Mouse (Mus musculus) forebrain, postnatal 0 days (tissue): Measurements from ENCODE around the gene Gabarapl2. TPM values are rescaled to one million over a fixed set of nuclear protein-coding genes. Genes with fewer than 3 reads are reported as not detected.

ENCODE experiments used
- ATAC-seq: fragments of 200-750 bp; cut with Nextera tagmentation; 2 replicates; pipeline ENCODE4 v1.8.0; 2017; ENCODE audit warnings: mild to moderate bottlenecking, moderate library complexity
- DNase-seq: peaks from one replicate; pipeline ENCODE4 v3.0.0-alpha.2; 2015
- H3K27ac ChIP-seq: fragments of 300-500 bp; sonication (generic); 2 replicates; pipeline ENCODE4 v1.5.1; 2014; ENCODE audit warnings: low read depth, mild to moderate bottlenecking, antibody characterized with exemption, low read length, moderate library complexity, mixed read lengths
- H3K27me3 ChIP-seq: fragments of 300-500 bp; sonication (generic); 2 replicates; pipeline ENCODE4 v1.6.1; 2014; ENCODE audit warnings: mild to moderate bottlenecking, low read length, mixed read lengths; ENCODE audit not compliant: insufficient read depth
- H3K36me3 ChIP-seq: fragments of 300-500 bp; sonication (generic); 2 replicates; pipeline ENCODE4 v1.6.1; 2014; ENCODE audit warnings: mild to moderate bottlenecking, moderate library complexity; ENCODE audit not compliant: insufficient read depth
- H3K4me1 ChIP-seq: fragments of 300-500 bp; sonication (generic); 2 replicates; pipeline ENCODE4 v1.6.1; 2014; ENCODE audit warnings: antibody characterized with exemption; ENCODE audit not compliant: insufficient read depth
- H3K4me2 ChIP-seq: fragments of 300-500 bp; sonication (generic); 2 replicates; pipeline ENCODE4 v1.6.1; 2014; ENCODE audit warnings: low read depth, mild to moderate bottlenecking, moderate library complexity
- H3K4me3 ChIP-seq: fragments of 300-500 bp; sonication (generic); 2 replicates; pipeline ENCODE4 v1.5.1; 2014; ENCODE audit warnings: low read depth, low read length, mixed read lengths
- H3K9ac ChIP-seq: fragments of 300-500 bp; sonication (generic); 2 replicates; pipeline ENCODE4 v1.6.1; 2014; ENCODE audit warnings: mild to moderate bottlenecking
- H3K9me3 ChIP-seq: fragments of 300-500 bp; sonication (generic); 2 replicates; pipeline ENCODE4 v1.6.1; 2016; ENCODE audit warnings: low read length
- CTCF ChIP-seq: sonication (generic); IDR thresholded peaks from 2 replicates; pipeline ENCODE4 v1.5.1; 2016; ENCODE audit warnings: antibody characterized with exemption, control low read depth, low read depth
- WGBS: fragments of 180-500 bp; shearing (Covaris S2); extraction: QIAGEN DNeasy Blood & Tissue Kit; methylation state at CpG from one replicate; pipeline ENCODE4 v1.1.7; 2014; 5-methylcytosine and 5-hydroxymethylcytosine counted together
- polyA plus RNA-seq: library from polyadenylated mRNA; unstranded; fragments of >200 nt; fragmentation: Nextera tagmentation; extraction: Ambion mirVana; gene quantifications from 2 replicates; pipeline ENCODE4 v1.2.1, GENCODE M21; 2015
- total RNA-seq: library from RNA; depleted of rRNA; stranded (reverse); fragments of >200 nt; gene quantifications from 2 replicates; pipeline ENCODE4 v1.2.3, GENCODE M21; 2014

Gene Gabarapl2
- total and polyA plus RNA-seq, 2 experiments from 2014 or later: 155 to 489 TPM

DNA sequence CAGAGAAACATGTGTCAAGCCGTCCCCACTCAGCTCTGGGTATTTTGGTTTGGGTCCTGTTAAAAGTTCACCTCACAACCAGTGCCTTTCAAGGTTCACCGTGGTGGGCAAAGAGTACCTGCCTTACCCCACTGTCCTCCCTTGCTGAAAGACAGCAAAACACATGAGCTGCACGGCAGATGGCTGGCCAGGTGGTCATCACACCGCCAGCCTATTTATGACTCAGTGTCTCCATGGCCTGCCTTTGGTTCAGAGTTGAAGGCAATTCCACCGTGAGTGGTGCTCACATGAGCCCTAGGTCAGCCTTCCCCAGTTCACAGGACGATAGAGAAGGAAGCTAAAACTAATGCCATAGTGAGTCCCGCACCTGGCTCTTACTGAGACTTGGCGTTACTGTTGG, 7.5 kb downstream of the Gabarapl2 start:
- H3K9me3 ChIP-seq: no peaks in the 10 kb centered on the region
- ATAC-seq: no peak
- no peak overlapping the region for H3K9ac ChIP-seq
- H3K27ac ChIP-seq: no peak overlapping the region
- TF ChIP-seq CTCF: no peak
- no peak overlapping the region for H3K4me3 ChIP-seq
- H3K27me3 ChIP-seq: no peaks in the 10 kb centered on the region
- no peak overlapping the region for H3K4me2 ChIP-seq
- H3K36me3 ChIP-seq: peaks cover 68% of the 10 kb centered on the region
- DNase-seq: no peak
- WGBS: 90% methylated on average over 8 of the region's 8 CpGs
- H3K4me1 ChIP-seq: no peaks in the 10 kb centered on the region

DNA sequence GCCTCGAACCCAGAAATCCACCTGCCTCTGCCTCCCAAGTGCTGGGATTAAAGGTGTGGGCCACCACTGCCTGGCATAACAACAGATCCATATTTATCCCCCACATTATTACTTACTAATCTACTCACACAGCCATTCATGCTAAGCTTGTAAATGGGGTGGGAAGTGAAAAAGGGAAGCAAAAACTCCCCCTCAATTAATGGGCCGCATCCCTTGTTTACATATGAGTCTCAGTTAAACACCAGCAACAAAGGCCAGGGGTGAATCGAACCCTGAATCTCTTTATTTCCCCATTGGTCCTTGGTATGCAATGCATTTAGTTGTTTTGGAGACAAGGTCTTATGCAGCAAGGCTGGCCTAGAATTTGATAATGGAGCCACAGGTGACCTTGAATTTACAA, 10.3 kb downstream of the Gabarapl2 start:
- TF ChIP-seq CTCF: no peak
- 87% methylated on average over 3 of the region's 3 CpGs for WGBS
- Histone ChIP-seq H3K27me3 (no peaks in the 10 kb centered on the region), H3K9me3 (no peaks in the 10 kb centered on the region), H3K36me3 (peaks cover 62% of the 10 kb centered on the region), H3K27ac (no peak overlapping the region), H3K9ac (no peak overlapping the region), H3K4me3 (no peak overlapping the region), H3K4me1 (no peaks in the 10 kb centered on the region), H3K4me2 (no peak overlapping the region)
- ATAC-seq (no peak), DNase-seq (no peak)

DNA sequence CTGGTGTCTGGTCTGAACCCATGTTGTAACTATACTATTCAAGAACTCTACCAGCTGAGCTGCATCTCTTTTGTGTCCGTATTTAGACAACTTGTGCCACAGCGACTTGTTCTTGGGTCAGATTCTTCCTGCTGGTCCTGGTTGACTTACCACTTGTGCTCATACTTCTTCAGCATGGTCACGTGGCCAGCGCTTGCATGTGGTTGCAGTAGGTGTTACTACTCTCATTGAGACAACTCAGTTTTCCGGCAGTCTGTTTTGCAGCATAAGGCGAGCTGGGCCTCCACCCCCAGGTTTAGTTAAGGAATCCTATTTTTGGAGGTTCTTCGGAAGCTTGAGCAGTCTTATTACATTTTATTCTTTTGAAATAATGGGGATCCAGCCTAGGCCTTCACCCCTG, 10.8 kb downstream of the Gabarapl2 start:
- H3K36me3 ChIP-seq: peaks cover 59% of the 10 kb centered on the region
- DNase-seq (no peak), ATAC-seq (no peak)
- 96% methylated on average over 7 of the region's 7 CpGs for WGBS
- no peaks in the 10 kb centered on the region for H3K4me1 ChIP-seq
- no peaks in the 10 kb centered on the region for H3K9me3 ChIP-seq
- no peak overlapping the region for H3K4me3 ChIP-seq
- no peak overlapping the region for H3K27ac ChIP-seq
- no peak for TF ChIP-seq CTCF
- H3K27me3 ChIP-seq: no peaks in the 10 kb centered on the region
- no peak overlapping the region for H3K9ac ChIP-seq
- no peak overlapping the region for H3K4me2 ChIP-seq

DNA sequence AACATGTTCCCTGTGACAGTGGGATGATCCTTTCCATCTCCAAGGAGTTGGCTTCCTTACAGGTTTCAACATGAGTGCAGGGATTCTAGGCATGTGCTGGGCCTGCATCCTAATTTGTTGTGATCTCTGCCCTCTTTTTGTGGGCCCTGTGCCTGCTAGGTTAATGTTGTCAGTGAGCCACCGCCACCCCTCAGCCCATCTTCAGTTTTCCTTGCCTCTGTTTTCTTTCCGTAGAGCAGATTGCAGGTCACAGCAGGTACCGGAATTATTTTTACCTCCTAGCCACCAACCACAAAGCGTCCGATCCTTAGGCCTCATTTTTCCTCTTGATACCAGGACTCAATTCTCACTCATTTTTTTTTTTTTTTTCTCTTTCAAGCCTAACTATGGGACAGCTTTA, 11.4 kb downstream of the Gabarapl2 start:
- Histone ChIP-seq H3K27ac (no peak overlapping the region), H3K36me3 (peaks cover 59% of the 10 kb centered on the region), H3K9me3 (no peaks in the 10 kb centered on the region), H3K9ac (no peak overlapping the region), H3K4me3 (no peak overlapping the region), H3K4me2 (no peak overlapping the region), H3K27me3 (no peaks in the 10 kb centered on the region), H3K4me1 (no peaks in the 10 kb centered on the region)
- DNase-seq (no peak), ATAC-seq (no peak)
- WGBS: 92% methylated on average over 5 of the region's 5 CpGs
- no peak for TF ChIP-seq CTCF

DNA sequence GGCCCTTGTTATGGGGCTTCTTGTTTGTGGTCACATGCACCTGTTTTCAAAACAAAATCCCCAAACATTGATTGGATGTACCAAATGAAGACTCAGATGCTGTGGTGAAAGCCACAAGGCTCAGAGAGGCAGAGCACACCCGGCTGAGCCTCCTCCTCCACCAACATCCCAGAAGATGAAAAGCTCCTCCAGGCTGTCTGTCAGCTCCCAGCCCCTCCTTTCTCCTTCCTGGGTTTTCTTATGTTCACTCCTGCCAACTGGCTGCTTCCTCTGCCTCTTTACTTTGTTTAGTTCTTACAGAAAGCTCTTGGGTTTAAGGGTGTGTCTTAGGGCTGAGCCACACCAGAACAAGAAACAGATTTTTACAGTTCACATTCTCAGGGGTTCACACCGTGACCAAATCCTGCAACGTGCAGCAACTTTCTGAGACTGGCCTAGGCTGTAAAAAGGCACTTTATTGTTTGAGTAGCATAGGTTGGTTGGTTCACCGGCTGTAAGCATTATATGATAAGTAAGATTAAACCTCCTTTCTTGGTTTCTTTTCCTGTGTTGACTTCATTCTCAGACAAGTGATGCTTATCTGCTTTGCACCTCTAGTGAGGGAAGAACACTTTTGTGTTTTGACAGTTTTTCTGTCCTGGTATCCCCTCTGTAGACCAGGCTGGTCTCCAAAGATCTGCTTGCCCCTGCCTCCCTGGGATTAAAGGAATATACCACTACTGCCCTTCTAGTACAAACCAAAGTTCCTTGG, 14.5 kb downstream of the Gabarapl2 start:
- Histone ChIP-seq H3K9me3 (no peaks in the 10 kb centered on the region), H3K4me1 (no peaks in the 10 kb centered on the region), H3K36me3 (peaks cover 38% of the 10 kb centered on the region), H3K4me3 (no peak overlapping the region), H3K4me2 (no peak overlapping the region), H3K27me3 (no peaks in the 10 kb centered on the region), H3K9ac (no peak overlapping the region), H3K27ac (no peak overlapping the region)
- TF ChIP-seq CTCF: no peak
- no peak for ATAC-seq
- WGBS: 90% methylated on average over 4 of the region's 4 CpGs
- no peak for DNase-seq

DNA sequence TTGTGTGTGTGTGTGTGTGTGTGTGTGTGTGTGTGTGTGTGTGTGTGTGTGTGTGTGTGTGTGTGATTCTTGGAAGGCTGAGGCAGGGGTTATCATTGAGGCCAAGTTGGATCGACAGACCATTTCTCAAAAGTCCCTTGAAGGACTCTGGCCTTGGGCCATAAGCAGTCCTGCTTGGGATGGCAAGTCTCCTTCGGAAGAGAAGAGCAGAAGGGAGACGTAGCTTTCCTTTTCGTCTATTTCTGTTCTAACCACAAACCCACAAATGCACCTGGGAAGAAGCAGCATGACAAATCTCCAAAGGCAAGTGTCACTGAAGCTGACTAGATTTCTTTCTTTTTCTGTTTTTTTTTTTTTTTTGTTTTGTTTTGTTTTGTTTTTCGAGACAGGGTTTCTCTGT, 15.4 kb downstream of the Gabarapl2 start:
- no peak overlapping the region for H3K27ac ChIP-seq
- no peak for TF ChIP-seq CTCF
- 97% methylated on average over 5 of the region's 5 CpGs for WGBS
- H3K4me1 ChIP-seq: no peaks in the 10 kb centered on the region
- no peak overlapping the region for H3K4me2 ChIP-seq
- H3K9me3 ChIP-seq: no peaks in the 10 kb centered on the region
- H3K4me3 ChIP-seq: no peak overlapping the region
- ATAC-seq: no peak
- H3K27me3 ChIP-seq: no peaks in the 10 kb centered on the region
- H3K36me3 ChIP-seq: peaks cover 38% of the 10 kb centered on the region
- DNase-seq: no peak
- H3K9ac ChIP-seq: no peak overlapping the region

DNA sequence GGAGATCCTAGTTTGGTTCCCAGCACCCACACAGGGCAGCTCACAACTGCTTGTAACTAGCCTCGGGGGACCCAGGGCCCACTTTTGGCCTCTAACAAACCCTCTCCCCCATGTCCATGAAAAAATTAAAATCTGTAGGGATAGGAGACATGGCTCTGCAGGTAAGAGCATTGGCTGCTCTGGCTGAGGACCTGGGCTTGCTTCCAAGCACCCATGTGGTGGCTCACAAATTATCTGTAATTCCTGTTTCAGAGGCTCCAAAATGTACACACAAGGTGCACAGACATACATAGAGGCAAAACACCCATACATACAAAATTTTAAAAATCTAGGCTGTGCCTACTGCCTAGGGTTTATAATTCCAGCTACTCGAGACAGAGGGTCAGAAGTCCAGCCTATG, 16.7 kb downstream of the Gabarapl2 start:
- H3K36me3 ChIP-seq: peaks cover 31% of the 10 kb centered on the region
- no peak overlapping the region for H3K27ac ChIP-seq
- H3K9ac ChIP-seq: no peak overlapping the region
- H3K27me3 ChIP-seq: no peaks in the 10 kb centered on the region
- WGBS: 95% methylated on average over 2 of the region's 2 CpGs
- no peak for ATAC-seq
- no peak for TF ChIP-seq CTCF
- no peak for DNase-seq
- H3K9me3 ChIP-seq: no peaks in the 10 kb centered on the region
- H3K4me3 ChIP-seq: no peak overlapping the region
- H3K4me2 ChIP-seq: no peak overlapping the region
- H3K4me1 ChIP-seq: no peaks in the 10 kb centered on the region
